Mouse (Mus musculus) adrenal gland, adult 8-10 months (tissue): ENCODE measurements around the gene Gm7233. TPM values are rescaled to one million over a fixed set of nuclear protein-coding genes. Genes with fewer than 3 reads are reported as not detected.
"Not testable (repeated sequence)": the region's sequence is repeated elsewhere in the genome, so short reads cannot be mapped to it uniquely, and the experiment has no call there.

Source experiments
- DNase-seq: peaks from one replicate; pipeline ENCODE4 v3.0.0; 2022
- total RNA-seq, 4 experiments: library from RNA; stranded (reverse); gene quantifications; 2 replicates each; pipeline ENCODE4 v1.2.4; 2022

Gm7233 gene
- not detected for total RNA-seq

DNA sequence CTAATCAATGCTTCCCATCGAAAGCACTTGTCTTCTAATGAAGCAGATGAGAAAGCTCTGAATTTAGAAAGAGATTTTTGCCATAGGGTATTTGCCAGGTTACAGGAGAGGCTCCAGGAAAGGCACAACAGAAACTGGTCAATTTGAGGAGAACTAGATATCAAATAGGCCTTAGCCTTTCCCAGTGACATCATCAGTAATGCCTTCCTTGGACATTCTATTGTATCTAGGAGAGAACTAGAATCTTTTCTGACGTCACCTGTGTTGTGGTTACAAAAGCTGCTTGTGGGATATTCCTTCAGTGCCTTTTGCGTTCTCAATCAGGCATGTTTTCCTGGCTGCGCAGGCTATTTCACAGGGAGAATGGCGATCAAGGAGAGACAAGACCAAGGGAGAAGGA lies at the start of gene Gm7233:
Gm7233 (plus strand) TSS at position 301 of the 400 bp plus-strand sequence.
- not testable (repeated sequence) for DNase-seq

DNA sequence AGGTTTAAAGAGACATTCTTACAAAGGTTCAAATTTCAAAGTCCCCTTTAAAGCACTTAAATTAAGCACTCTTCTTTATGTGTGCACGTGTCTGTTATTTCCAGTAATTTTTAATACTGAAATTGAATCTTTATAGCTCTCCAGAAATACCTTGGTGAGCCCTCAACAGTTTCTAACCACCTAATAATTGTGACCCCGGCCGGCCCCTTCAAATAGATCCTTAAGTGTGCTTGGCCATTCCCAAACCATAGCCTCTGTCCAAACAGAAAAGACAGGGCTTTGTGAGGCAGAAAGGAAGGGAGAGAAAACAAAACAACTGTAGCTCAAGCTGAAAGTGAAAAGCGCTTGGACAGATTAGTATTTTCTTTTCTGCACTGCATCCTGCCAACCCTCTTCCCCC lies 12.5 kb upstream of the Gm7233 start:
- DNase-seq, result not testable (repeated sequence)

GRCm38 (mm10) chr14:43167942-43168341 lies 11.7 kb upstream of the Gm7233 start:
- not testable (repeated sequence) for DNase-seq

DNA sequence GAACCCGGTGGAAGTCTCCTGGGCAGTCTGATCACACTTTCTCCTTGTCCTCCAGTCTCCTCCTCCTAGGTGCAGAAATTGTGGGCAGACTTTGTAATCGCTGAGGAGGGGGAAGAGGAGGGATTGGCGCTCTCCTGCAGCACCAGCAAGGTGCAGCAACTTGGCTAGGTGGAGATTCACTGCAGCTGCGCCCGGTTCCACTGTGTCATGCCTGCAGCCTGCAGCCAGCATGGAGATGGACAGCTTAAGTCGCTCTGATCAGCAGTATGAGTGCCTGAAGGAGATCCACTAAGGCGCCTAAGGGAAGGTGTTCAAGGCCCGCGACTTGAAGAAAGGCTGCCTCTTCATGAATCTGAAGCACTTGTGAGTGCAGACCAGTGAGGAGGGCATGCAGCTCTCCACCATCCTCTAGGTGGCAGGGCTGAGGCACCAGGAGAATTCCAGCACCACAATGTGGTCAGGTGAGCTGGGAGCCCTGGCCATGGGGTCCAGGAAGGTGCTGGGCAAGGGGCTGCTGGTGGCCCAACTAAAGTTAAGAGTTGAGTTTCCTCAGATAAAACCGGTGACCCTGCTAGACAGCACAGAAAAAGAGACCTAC lies 11.0 kb upstream of the Gm7233 start:
- not testable (repeated sequence) for DNase-seq

DNA sequence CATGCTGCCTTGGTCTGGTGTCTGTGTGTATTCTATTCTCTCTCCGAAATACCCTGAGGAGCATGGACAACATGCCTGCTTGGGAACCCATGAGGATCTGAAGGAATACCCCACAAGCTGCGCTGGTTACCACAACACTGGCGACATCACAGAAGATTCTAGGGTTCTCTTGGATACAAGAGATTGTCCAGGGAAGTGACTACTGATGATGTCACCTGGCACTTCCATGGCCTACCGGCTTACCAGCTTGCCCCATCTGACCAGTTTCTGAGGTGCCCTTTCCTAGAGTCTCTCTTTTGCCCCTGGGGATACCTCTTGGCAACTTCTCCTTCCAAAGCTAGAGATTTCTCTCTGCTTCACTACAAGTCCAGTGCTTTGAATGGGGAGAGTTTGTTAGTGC lies 55.5 kb downstream of the Gm7233 start, which contains the start of gene Gm8122:
Gm8122 (minus strand) TSS at position 101 of the 400 bp plus-strand sequence.
- DNase-seq, result not testable (repeated sequence)

Other genes with a start within 250 kb of the Gm7233 start
- not detected for gene Gm8082, start 186.2 kb upstream of the Gm7233 start, total RNA-seq
- not detected for gene Gm10376, start 164.2 kb upstream of the Gm7233 start, total RNA-seq
- not detected for gene Gm8094, start 103.2 kb upstream of the Gm7233 start, total RNA-seq
- not detected for gene Gm8104, start 79.3 kb upstream of the Gm7233 start, total RNA-seq
- gene Gm8122, start 55.4 kb downstream of the Gm7233 start, total RNA-seq, result not detected
- not detected for gene Gm8126, start 78.8 kb downstream of the Gm7233 start, total RNA-seq
- gene Gm9732, start 95.2 kb downstream of the Gm7233 start, total RNA-seq, result not detected
- not detected for gene Gm8127, start 114.0 kb downstream of the Gm7233 start, total RNA-seq
- not detected for gene 1700001F09Rik, start 167.9 kb downstream of the Gm7233 start, total RNA-seq
- not detected for gene Gm8138, start 236.5 kb downstream of the Gm7233 start, total RNA-seq